Mouse (Mus musculus): ENCODE data around the gene Mn1. TPM values are rescaled to one million over a fixed set of nuclear protein-coding genes. Genes with fewer than 3 reads are reported as not detected.

Gene Mn1
- polyA plus RNA-seq, 1 experiment from 2014 or later = 16.9 TPM

- H3K4me2 ChIP-seq = peak overlapping the region; percentile 91
- H3K27me3 ChIP-seq = peaks cover 32% of the 10 kb centered on the region
- no peak overlapping the region for H3K9ac ChIP-seq
- no peak for ATAC-seq (ENCODE audit: insufficient number of reproducible peaks, low FRiP score, low TSS enrichment, low read depth)
- peaks cover 10% of the 10 kb centered on the region; the same call in 1 of the 2 replicates for H3K36me3 ChIP-seq
- WGBS = 59% methylated on average over 8 of the region's 8 CpGs
- H3K4me3 ChIP-seq = peak overlapping the region; percentile 86; the same call in 1 of the 2 replicates
- H3K9me3 ChIP-seq = no peaks in the 10 kb centered on the region
- H3K27ac ChIP-seq = no peak overlapping the region
- H3K4me1 ChIP-seq = peaks cover 84% of the 10 kb centered on the region
These were observed 5.1 kb downstream of the Mn1 start for GRCm38 (mm10) chr5:111422058-111422800.

- Histone ChIP-seq H3K36me3 (peaks cover 10% of the 10 kb centered on the region; the same call in 1 of the 2 replicates), H3K4me2 (peak overlapping the region; percentile 33), H3K27ac (no peak overlapping the region), H3K9ac (no peak overlapping the region), H3K27me3 (peaks cover 32% of the 10 kb centered on the region), H3K9me3 (no peaks in the 10 kb centered on the region), H3K4me3 (peak overlapping the region; percentile 19), H3K4me1 (peaks cover 90% of the 10 kb centered on the region)
- ATAC-seq (ENCODE audit: insufficient number of reproducible peaks, low FRiP score, low TSS enrichment, low read depth) = no peak
- 66% methylated on average over 10 of the region's 10 CpGs for WGBS
These were observed 5.8 kb downstream of the Mn1 start for GRCm38 (mm10) chr5:111423011-111423410.

- peaks cover 27% of the 10 kb centered on the region for H3K27me3 ChIP-seq
- H3K4me3 ChIP-seq = peak overlapping the region; percentile 19
- peaks cover 10% of the 10 kb centered on the region; the same call in 1 of the 2 replicates for H3K36me3 ChIP-seq
- H3K4me1 ChIP-seq = peaks cover 88% of the 10 kb centered on the region
- no peak for ATAC-seq (ENCODE audit: insufficient number of reproducible peaks, low FRiP score, low TSS enrichment, low read depth)
- WGBS = 55% methylated on average over 4 of the region's 4 CpGs
- H3K27ac ChIP-seq = no peak overlapping the region
- no peak overlapping the region for H3K9ac ChIP-seq
- no peaks in the 10 kb centered on the region for H3K9me3 ChIP-seq
- peak overlapping the region; percentile 33; the same call in 1 of the 2 replicates for H3K4me2 ChIP-seq
These were observed 6.5 kb downstream of the Mn1 start for GRCm38 (mm10) chr5:111423616-111424015.

GRCm38 (mm10) chr5:111425813-111426212 lies 8.7 kb downstream of the Mn1 start:
- Histone ChIP-seq H3K4me3 (no peak overlapping the region), H3K27me3 (peaks cover 9% of the 10 kb centered on the region), H3K4me2 (no peak overlapping the region), H3K4me1 (peaks cover 79% of the 10 kb centered on the region), H3K9me3 (no peaks in the 10 kb centered on the region), H3K27ac (no peak overlapping the region), H3K36me3 (peaks cover 6% of the 10 kb centered on the region; the same call in 1 of the 2 replicates), H3K9ac (no peak overlapping the region)
- 71% methylated on average over 9 of the region's 9 CpGs for WGBS
- ATAC-seq (ENCODE audit: insufficient number of reproducible peaks, low FRiP score, low TSS enrichment, low read depth) = no peak

- ATAC-seq (ENCODE audit: insufficient number of reproducible peaks, low FRiP score, low TSS enrichment, low read depth) = no peak
- H3K36me3 ChIP-seq = peaks cover 2% of the 10 kb centered on the region; the same call in 1 of the 2 replicates
- no peak overlapping the region for H3K9ac ChIP-seq
- 63% methylated on average over 5 of the region's 5 CpGs for WGBS
- H3K4me2 ChIP-seq = no peak overlapping the region
- H3K27ac ChIP-seq = no peak overlapping the region
- H3K4me3 ChIP-seq = no peak overlapping the region
- H3K9me3 ChIP-seq = no peaks in the 10 kb centered on the region
- H3K4me1 ChIP-seq = peaks cover 79% of the 10 kb centered on the region
- peaks cover 4% of the 10 kb centered on the region; the same call in 1 of the 2 replicates for H3K27me3 ChIP-seq
These were observed 9.1 kb downstream of the Mn1 start for GRCm38 (mm10) chr5:111426249-111426648.

- peaks cover 82% of the 10 kb centered on the region for H3K4me1 ChIP-seq
- H3K36me3 ChIP-seq = no peaks in the 10 kb centered on the region
- H3K4me3 ChIP-seq = no peak overlapping the region
- no peak overlapping the region for H3K9ac ChIP-seq
- H3K27me3 ChIP-seq = no peaks in the 10 kb centered on the region
- H3K27ac ChIP-seq = no peak overlapping the region
- WGBS = 81% methylated on average over 6 of the region's 6 CpGs
- no peak overlapping the region for H3K4me2 ChIP-seq
- ATAC-seq (ENCODE audit: insufficient number of reproducible peaks, low FRiP score, low TSS enrichment, low read depth) = no peak
- no peaks in the 10 kb centered on the region for H3K9me3 ChIP-seq
These were observed 11.7 kb downstream of the Mn1 start for GRCm38 (mm10) chr5:111428882-111429281.

- H3K27ac ChIP-seq = no peak overlapping the region
- no peak for ATAC-seq (ENCODE audit: insufficient number of reproducible peaks, low FRiP score, low TSS enrichment, low read depth)
- H3K4me3 ChIP-seq = no peak overlapping the region
- no peaks in the 10 kb centered on the region for H3K27me3 ChIP-seq
- no peaks in the 10 kb centered on the region for H3K36me3 ChIP-seq
- WGBS = 65% methylated on average over 7 of the region's 7 CpGs
- H3K4me2 ChIP-seq = no peak overlapping the region
- peaks cover 85% of the 10 kb centered on the region for H3K4me1 ChIP-seq
- H3K9ac ChIP-seq = no peak overlapping the region
- no peaks in the 10 kb centered on the region for H3K9me3 ChIP-seq
These were observed 12.6 kb downstream of the Mn1 start for GRCm38 (mm10) chr5:111429726-111430125.

GRCm38 (mm10) chr5:111431007-111431730 lies 14.0 kb downstream of the Mn1 start:
- no peak overlapping the region for H3K27ac ChIP-seq
- H3K27me3 ChIP-seq = no peaks in the 10 kb centered on the region
- WGBS = 45% methylated on average over 11 of the region's 11 CpGs
- H3K9me3 ChIP-seq = no peaks in the 10 kb centered on the region
- H3K4me2 ChIP-seq = no peak overlapping the region; the same call in 1 of the 2 replicates
- no peaks in the 10 kb centered on the region for H3K36me3 ChIP-seq
- peaks cover 84% of the 10 kb centered on the region for H3K4me1 ChIP-seq
- no peak overlapping the region for H3K9ac ChIP-seq
- ATAC-seq (ENCODE audit: insufficient number of reproducible peaks, low FRiP score, low TSS enrichment, low read depth) = no peak
- no peak overlapping the region for H3K4me3 ChIP-seq

- Histone ChIP-seq H3K4me1 (peaks cover 76% of the 10 kb centered on the region), H3K9me3 (no peaks in the 10 kb centered on the region), H3K27ac (no peak overlapping the region), H3K4me2 (no peak overlapping the region), H3K36me3 (no peaks in the 10 kb centered on the region; the same call in 1 of the 2 replicates), H3K27me3 (no peaks in the 10 kb centered on the region), H3K9ac (no peak overlapping the region), H3K4me3 (no peak overlapping the region)
- WGBS = 46% methylated on average over 5 of the region's 5 CpGs
- ATAC-seq (ENCODE audit: insufficient number of reproducible peaks, low FRiP score, low TSS enrichment, low read depth) = no peak
These were observed 15.7 kb downstream of the Mn1 start for GRCm38 (mm10) chr5:111432842-111433241.

- 0 out of 2 replicates have a peak, but pooled peaks have one; percentile 9 for ATAC-seq (ENCODE audit: insufficient number of reproducible peaks, low FRiP score, low TSS enrichment, low read depth)
- Histone ChIP-seq H3K9me3 (no peaks in the 10 kb centered on the region), H3K36me3 (no peaks in the 10 kb centered on the region; the same call in 1 of the 2 replicates), H3K27me3 (no peaks in the 10 kb centered on the region), H3K4me3 (no peak overlapping the region), H3K27ac (no peak overlapping the region), H3K9ac (no peak overlapping the region), H3K4me2 (0 out of 2 replicates have a peak overlapping the region, but pooled peaks have one; percentile 7), H3K4me1 (peaks cover 78% of the 10 kb centered on the region)
- 10% methylated on average over 15 of the region's 16 CpGs for WGBS
These were observed 17.2 kb downstream of the Mn1 start for GRCm38 (mm10) chr5:111434342-111434842.

- WGBS = 80% methylated on average over 7 of the region's 7 CpGs
- Histone ChIP-seq H3K36me3 (peaks cover 2% of the 10 kb centered on the region; the same call in 1 of the 2 replicates), H3K27ac (no peak overlapping the region), H3K27me3 (no peaks in the 10 kb centered on the region), H3K9ac (no peak overlapping the region), H3K4me3 (no peak overlapping the region), H3K4me1 (peaks cover 62% of the 10 kb centered on the region), H3K4me2 (no peak overlapping the region), H3K9me3 (no peaks in the 10 kb centered on the region)
- ATAC-seq (ENCODE audit: insufficient number of reproducible peaks, low FRiP score, low TSS enrichment, low read depth) = no peak
These were observed 19.1 kb downstream of the Mn1 start for GRCm38 (mm10) chr5:111436260-111436659.

GRCm38 (mm10) chr5:111437205-111437604 lies 20.0 kb downstream of the Mn1 start:
- no peak overlapping the region for H3K9ac ChIP-seq
- no peak overlapping the region for H3K27ac ChIP-seq
- H3K4me2 ChIP-seq = no peak overlapping the region
- peaks cover 2% of the 10 kb centered on the region; the same call in 1 of the 2 replicates for H3K36me3 ChIP-seq
- H3K4me3 ChIP-seq = no peak overlapping the region
- H3K4me1 ChIP-seq = peaks cover 53% of the 10 kb centered on the region
- H3K9me3 ChIP-seq = no peaks in the 10 kb centered on the region
- no peaks in the 10 kb centered on the region for H3K27me3 ChIP-seq
- no peak for ATAC-seq (ENCODE audit: insufficient number of reproducible peaks, low FRiP score, low TSS enrichment, low read depth)
- WGBS = 59% methylated on average over 7 of the region's 7 CpGs

All from limb, embryonic 15.5 days (tissue).